Mouse (Mus musculus) liver, adult 10 weeks (tissue): ENCODE measurements around the gene Lman2l. TPM values are rescaled to one million over a fixed set of nuclear protein-coding genes. Genes with fewer than 3 reads are reported as not detected.

Experiments
- polyA plus RNA-seq: library from polyadenylated mRNA; stranded (reverse); fragments of 350-450 nt; fragmentation: Illumina TruSeq; extraction: RNeasy Lipid Tissue Mini Kit (QIAGEN cat#74804); gene quantifications from one replicate; pipeline ENCODE4 v1.2.3, GENCODE M21; 2014; ENCODE audit warnings: low read depth, low replicate concordance

The Lman2l gene
- 4.8 TPM for polyA plus RNA-seq

DNA sequence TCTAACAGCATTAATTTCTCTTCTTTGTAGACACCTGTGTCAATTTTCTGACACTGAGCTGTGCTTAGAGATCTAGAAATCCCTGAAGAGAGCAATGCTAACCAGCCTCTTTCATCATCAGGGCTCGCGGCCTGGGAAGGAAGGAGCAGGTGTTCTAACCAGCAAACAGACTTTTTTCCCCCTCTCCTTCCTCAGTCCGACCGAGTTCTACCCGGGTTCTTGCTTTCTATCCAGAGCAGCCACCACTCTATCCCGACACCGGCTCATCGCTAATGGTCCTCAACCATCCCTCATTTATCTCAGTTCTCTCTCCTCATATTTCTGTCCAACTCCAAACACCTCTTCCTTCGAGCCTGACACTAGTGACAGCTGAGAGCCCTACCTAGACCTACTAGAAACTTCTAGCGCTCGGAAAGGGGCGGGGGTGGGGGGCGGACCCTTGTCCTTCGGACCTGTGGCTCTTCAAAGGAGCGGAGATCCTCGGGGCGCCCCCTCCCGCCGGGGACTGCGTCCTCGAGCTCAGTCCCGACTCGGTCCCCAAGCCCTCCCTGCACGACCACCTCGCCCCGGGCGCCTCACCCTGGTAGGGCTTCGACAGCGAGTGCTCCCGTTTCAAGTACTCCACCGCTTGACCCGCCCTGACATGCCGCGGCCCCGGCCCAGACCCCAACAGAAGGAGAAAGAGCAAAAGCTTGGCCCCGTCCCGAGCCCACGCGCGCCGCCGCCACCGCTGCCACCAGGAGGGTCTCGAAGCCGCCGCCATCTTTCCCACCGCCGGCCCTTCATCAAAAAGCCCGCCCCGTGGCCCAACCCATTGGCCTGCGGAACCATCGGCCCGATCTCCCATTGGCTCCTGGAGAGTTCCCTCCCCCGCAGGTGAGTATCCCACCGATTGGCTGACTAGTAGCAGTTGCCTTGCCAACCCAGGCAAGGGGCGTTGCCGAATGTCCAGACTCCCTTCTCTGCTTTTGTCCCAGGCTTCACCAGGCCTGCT, at the start of gene Lman2l:
Gene Lman2l, minus strand, starts transcription at position 801 of the 994 bp plus-strand sequence.

DNA sequence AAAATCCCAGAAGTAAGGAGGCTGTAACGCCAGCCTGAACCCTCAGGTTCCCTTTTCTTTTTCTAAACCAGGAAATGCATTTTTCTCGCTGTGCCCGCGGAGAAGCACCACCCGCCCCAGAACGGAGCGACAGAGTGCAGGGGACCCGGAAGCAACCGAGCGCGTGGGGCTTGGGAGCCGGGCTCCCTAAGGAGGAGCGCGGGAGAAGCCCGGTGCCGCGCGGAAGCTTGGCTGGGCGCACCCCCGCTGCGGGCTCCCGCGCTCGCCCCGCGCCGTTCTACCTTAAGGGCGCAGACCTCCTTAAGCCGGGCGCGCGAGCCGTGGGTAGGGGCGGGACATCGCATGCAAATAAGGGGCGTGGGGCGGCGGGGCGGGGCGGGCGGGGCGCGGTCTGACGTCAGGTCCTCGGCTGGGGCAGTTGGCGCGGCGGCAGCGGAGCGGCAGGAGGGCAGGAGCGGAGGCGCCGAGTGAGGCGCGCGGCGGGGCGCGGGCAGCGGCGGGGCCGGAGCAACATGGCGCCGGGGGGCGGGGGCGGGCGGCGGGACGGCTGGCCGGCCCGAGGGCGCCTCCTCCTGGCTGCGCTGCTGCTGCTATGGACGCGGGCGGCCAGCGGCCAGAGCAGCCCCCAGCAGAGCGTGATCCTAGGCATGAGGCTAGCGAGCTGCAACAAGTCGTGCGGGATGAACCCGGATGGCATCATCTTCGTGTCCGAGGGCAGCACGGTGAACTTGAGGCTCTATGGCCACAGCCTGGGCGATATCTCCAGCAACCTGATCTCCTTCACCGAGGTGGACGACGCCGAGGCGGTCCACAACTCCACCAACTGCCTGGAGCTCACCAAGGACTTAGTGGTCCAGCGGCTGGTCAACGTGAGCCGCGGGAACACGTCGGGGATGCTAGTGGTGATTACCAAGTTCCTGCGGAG, 26.4 kb upstream of the Lman2l start, which contains the start of gene Cnnm4:
Gene Cnnm4, plus strand, starts transcription at position 440 of the 925 bp plus-strand sequence.

DNA sequence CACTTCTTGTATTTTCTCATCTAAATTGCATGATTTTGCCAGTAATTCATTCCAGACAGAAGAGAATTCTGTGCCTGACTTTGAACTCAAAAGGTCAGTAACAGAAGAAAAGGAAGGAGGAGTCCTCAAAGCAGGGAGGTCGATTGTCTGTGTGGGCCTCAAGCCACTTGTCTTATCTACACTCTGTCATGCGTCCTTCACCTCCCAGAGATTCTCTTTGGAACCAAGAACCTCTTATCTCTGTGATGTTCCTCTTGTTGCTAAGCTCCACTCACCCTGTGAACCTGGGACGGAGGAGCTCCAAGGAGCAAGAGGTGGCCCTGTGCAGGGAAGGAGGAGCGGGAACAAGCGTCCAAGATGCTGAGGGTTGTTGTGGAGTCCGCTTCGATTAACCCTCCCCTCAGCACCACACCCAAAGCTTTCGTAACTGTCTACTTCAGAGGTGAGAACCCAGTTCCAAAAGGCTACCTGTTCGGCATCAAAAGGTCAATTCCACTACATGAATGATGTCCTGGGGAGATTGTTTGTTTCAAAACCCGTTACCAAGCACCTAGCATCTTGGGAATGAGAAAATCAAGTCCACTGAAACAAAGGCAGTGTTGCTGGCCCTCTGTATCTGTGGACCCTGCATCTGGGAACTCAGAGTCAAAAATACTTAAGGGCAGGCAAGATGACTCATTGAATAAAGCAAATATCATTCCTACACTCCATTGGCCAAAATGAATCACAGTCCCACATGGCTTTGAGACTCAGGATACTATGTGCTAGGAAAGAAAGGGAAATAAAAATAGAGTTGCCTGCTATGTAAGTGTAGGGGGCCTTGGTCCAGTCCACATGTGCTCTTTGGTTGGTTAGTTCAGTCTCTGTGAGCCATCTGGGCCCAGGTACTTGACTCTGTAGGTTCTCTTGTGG, 72.9 kb downstream of the Lman2l start, which contains the start of gene Fer1l5:
Gene Fer1l5, plus strand, starts transcription at position 358 of the 912 bp plus-strand sequence.

Other genes with a start within 250 kb of the Lman2l start
- gene Uggt1, start 200.6 kb downstream of the Lman2l start, polyA plus RNA-seq: 32.4 TPM
- 3.3 TPM for gene Neurl3, start 170.6 kb downstream of the Lman2l start, polyA plus RNA-seq
- 0.11 TPM for gene Arid5a, start 137.5 kb downstream of the Lman2l start, polyA plus RNA-seq
- 8.1 TPM for gene Kansl3, start 76.1 kb downstream of the Lman2l start, polyA plus RNA-seq
- gene Fer1l5, start 73.0 kb downstream of the Lman2l start, polyA plus RNA-seq: not detected
- gene Cnnm4, start 26.3 kb upstream of the Lman2l start, polyA plus RNA-seq: 1.1 TPM
- gene Cnnm3, start 66.6 kb upstream of the Lman2l start, polyA plus RNA-seq: 4.3 TPM
- not detected for gene Ankrd23, start 91.6 kb upstream of the Lman2l start, polyA plus RNA-seq
- gene Gm42417, start 94.2 kb upstream of the Lman2l start, polyA plus RNA-seq: 0.34 TPM
- gene Ankrd39, start 102.2 kb upstream of the Lman2l start, polyA plus RNA-seq: 1.3 TPM
- gene Sema4c, start 113.1 kb upstream of the Lman2l start, polyA plus RNA-seq: 0.42 TPM
- gene Fam178b, start 237.9 kb upstream of the Lman2l start, polyA plus RNA-seq: not detected
- 188 TPM for gene Cox5b, start 246.2 kb upstream of the Lman2l start, polyA plus RNA-seq